Mouse (Mus musculus): ENCODE measurements around the gene Myh13. TPM values are rescaled to one million over a fixed set of nuclear protein-coding genes. Genes with fewer than 3 reads are reported as not detected.

Gene Myh13
- under 1 TPM; 0.14 to 0.27 TPM for total RNA-seq (2021)

GRCm38 (mm10) chr11:67321358-67321757, at the start of gene Myh13:
TSS of gene Myh13 (plus strand) at chr11:67321658.
- intact Hi-C loops (cut with DNase I), result no loop called here
- no peak for DNase-seq (ENCODE audit: low spot score in 2 of 2)

GRCm38 (mm10) chr11:67276601-67277174, 44.8 kb upstream of the Myh13 start, which contains the start of gene Myh8:
TSS of gene Myh8 (plus strand) at chr11:67277124.
- intact Hi-C loops (cut with DNase I), result no loop called here
- DNase-seq (ENCODE audit: low spot score in 2 of 2), result no peak

GRCm38 (mm10) chr11:67293440-67293839, 28.0 kb upstream of the Myh13 start:
- DNase-seq (ENCODE audit: low spot score in 2 of 2), result peak in 1 of 2 experiments; percentile 8
- intact Hi-C loops (cut with DNase I), result no loop called here

GRCm38 (mm10) chr11:67313733-67314452, 7.6 kb upstream of the Myh13 start:
- intact Hi-C loops (cut with DNase I), result no loop called here

GRCm38 (mm10) chr11:67326536-67326935, 5.1 kb downstream of the Myh13 start:
- no peak for DNase-seq (ENCODE audit: low spot score in 2 of 2)
- intact Hi-C loops (cut with DNase I), result no loop called here

More at GRCm38 (mm10) chr11:67313733-67314452, 7.6 kb upstream of the Myh13 start:
- no peak for DNase-seq (ENCODE audit: low spot score in 2 of 2)

GRCm38 (mm10) chr11:67344556-67344955, 23.1 kb downstream of the Myh13 start:
- intact Hi-C loops (cut with DNase I), result no loop called here
- no peak for DNase-seq (ENCODE audit: low spot score in 2 of 2)

- DNase-seq (ENCODE audit: low spot score in 2 of 2), result no peak
- intact Hi-C loops (cut with DNase I), result no loop called here
Measured at GRCm38 (mm10) chr11:67345186-67345855, 23.9 kb downstream of the Myh13 start.

GRCm38 (mm10) chr11:67345856-67346236, 24.4 kb downstream of the Myh13 start:
- no peak for DNase-seq (ENCODE audit: low spot score in 2 of 2)
- intact Hi-C loops (cut with DNase I), result no loop called here

GRCm38 (mm10) chr11:67350153-67350768, 28.8 kb downstream of the Myh13 start:
- DNase-seq (ENCODE audit: low spot score in 2 of 2), result peak; percentile 74 to 80
- intact Hi-C loops (cut with DNase I), result loop anchor here (1.0 kb wide), 1 partner anchor 238 kb away; no protein-coding TSS in a partner anchor

- intact Hi-C loops (cut with DNase I), result no loop called here
- DNase-seq (ENCODE audit: low spot score in 2 of 2), result no peak
Measured at GRCm38 (mm10) chr11:67353011-67353410, 31.6 kb downstream of the Myh13 start.

- DNase-seq (ENCODE audit: low spot score in 2 of 2), result no peak
- intact Hi-C loops (cut with DNase I), result no loop called here
Measured at GRCm38 (mm10) chr11:67358031-67358430, 36.6 kb downstream of the Myh13 start.

- no peak for DNase-seq (ENCODE audit: low spot score in 2 of 2)
- intact Hi-C loops (cut with DNase I), result no loop called here
Measured at GRCm38 (mm10) chr11:67362236-67362635, 40.8 kb downstream of the Myh13 start.

GRCm38 (mm10) chr11:67364551-67364950, 43.1 kb downstream of the Myh13 start:
- DNase-seq (ENCODE audit: low spot score in 2 of 2), result no peak
- intact Hi-C loops (cut with DNase I), result no loop called here

GRCm38 (mm10) chr11:67364986-67365721, 43.7 kb downstream of the Myh13 start:
- intact Hi-C loops (cut with DNase I), result no loop called here
- no peak for DNase-seq (ENCODE audit: low spot score in 2 of 2)

GRCm38 (mm10) chr11:67366936-67367335, 45.5 kb downstream of the Myh13 start:
- intact Hi-C loops (cut with DNase I), result no loop called here
- no peak for DNase-seq (ENCODE audit: low spot score in 2 of 2)

- DNase-seq (ENCODE audit: low spot score in 2 of 2), result peak in 1 of 2 experiments; percentile 17
- intact Hi-C loops (cut with DNase I), result loop anchor here (2.0 kb wide), 1 partner anchor 273 kb away; no protein-coding TSS in a partner anchor
Measured at GRCm38 (mm10) chr11:67373333-67373732, 51.9 kb downstream of the Myh13 start.

GRCm38 (mm10) chr11:67376308-67376707, 54.9 kb downstream of the Myh13 start:
- no peak for DNase-seq (ENCODE audit: low spot score in 2 of 2)
- intact Hi-C loops (cut with DNase I), result loop anchor here (2.0 kb wide), 1 partner anchor 82 kb away; no protein-coding TSS in a partner anchor

GRCm38 (mm10) chr11:67379703-67380510, 58.4 kb downstream of the Myh13 start:
- no peak for DNase-seq (ENCODE audit: low spot score in 2 of 2)
- intact Hi-C loops (cut with DNase I), result no loop called here

GRCm38 (mm10) chr11:67381833-67382232, 60.4 kb downstream of the Myh13 start:
- no peak for DNase-seq (ENCODE audit: low spot score in 2 of 2)

More at GRCm38 (mm10) chr11:67381833-67382232, 60.4 kb downstream of the Myh13 start:
- intact Hi-C loops (cut with DNase I), result no loop called here

Measured in left cerebral cortex, postnatal 36 days (tissue).